Mouse (Mus musculus) mouse embryonic stem cell (cell line): ENCODE measurements at regions not wholly inside any gene's neighbourhood (a gene's known extent, or its start where the extent isn't known, plus 50 kb on each side); places are given as distances from the start of the nearest gene placed in this dataset.
"Not testable (repeated sequence)": the region's sequence is repeated elsewhere in the genome, so short reads cannot be mapped to it uniquely, and the experiment has no call there.

ENCODE experiments used
- in situ Hi-C, 2 experiments: fragments of 300-500 bp; cut with MboI; formaldehyde crosslinking; loops; 1 replicate in 1 of 2; 3 replicates in 1 of 2; pipeline ENCODE4 v1.14.3; 2019 to 2020; ENCODE audit warnings: low sequenced_read_pairs in 2 of 2, low pct_unique_long_range_greater_than_20kb in 1 of 2, mixed read lengths in 1 of 2; ENCODE audit not compliant: unreplicated experiment in 1 of 2

- in situ Hi-C loops = not testable (repeated sequence)
These were observed 74.2 kb upstream of the Cdh13 start for GRCm38 (mm10) chr8:118209301-118209700.

- in situ Hi-C loops = no loop called here
These were observed 92.7 kb upstream of the Cdh13 start for GRCm38 (mm10) chr8:118190866-118191265.

- in situ Hi-C loops = no loop called here
These were observed 94.3 kb upstream of the Cdh13 start for GRCm38 (mm10) chr8:118189226-118189625.

- in situ Hi-C loops = no loop called here
These were observed 114.5 kb upstream of the Cdh13 start for GRCm38 (mm10) chr8:118169001-118169413.

- in situ Hi-C loops = no loop called here
These were observed 121.4 kb upstream of the Cdh13 start for GRCm38 (mm10) chr8:118162171-118162570.

- in situ Hi-C loops = no loop called here
These were observed 136.0 kb upstream of the Cdh13 start for GRCm38 (mm10) chr8:118147359-118148205.

GRCm38 (mm10) chr8:118144546-118144945, 139.0 kb upstream of the Cdh13 start:
- in situ Hi-C loops = no loop called here

GRCm38 (mm10) chr8:118142311-118142710, 141.2 kb upstream of the Cdh13 start:
- in situ Hi-C loops = no loop called here

- in situ Hi-C loops = no loop called here
These were observed 143.6 kb upstream of the Cdh13 start for GRCm38 (mm10) chr8:118139928-118140327.

- in situ Hi-C loops = no loop called here
These were observed 145.7 kb upstream of the Cdh13 start for GRCm38 (mm10) chr8:118137846-118138245.

- in situ Hi-C loops = no loop called here
These were observed 158.5 kb upstream of the Cdh13 start for GRCm38 (mm10) chr8:118124993-118125392.

- in situ Hi-C loops = no loop called here
These were observed 169.3 kb upstream of the Cdh13 start for GRCm38 (mm10) chr8:118114253-118114652.

- in situ Hi-C loops = no loop called here
These were observed 179.0 kb upstream of the Cdh13 start for GRCm38 (mm10) chr8:118104464-118105050.

- in situ Hi-C loops = no loop called here
These were observed 182.2 kb upstream of the Cdh13 start for GRCm38 (mm10) chr8:118101346-118101745.

GRCm38 (mm10) chr8:118062736-118063135, 220.8 kb upstream of the Cdh13 start:
- in situ Hi-C loops = no loop called here

GRCm38 (mm10) chr8:118056781-118057180, 226.8 kb upstream of the Cdh13 start:
- in situ Hi-C loops = no loop called here

- in situ Hi-C loops = no loop called here
These were observed 228.0 kb upstream of the Cdh13 start for GRCm38 (mm10) chr8:118055536-118055935.

- in situ Hi-C loops = no loop called here
These were observed 233.1 kb upstream of the Cdh13 start for GRCm38 (mm10) chr8:118050386-118050785.

- in situ Hi-C loops = no loop called here
These were observed 240.6 kb upstream of the Mphosph6 start for GRCm38 (mm10) chr8:118042253-118042860.

GRCm38 (mm10) chr8:118041253-118041652, 239.5 kb upstream of the Mphosph6 start:
- in situ Hi-C loops = no loop called here
